Mouse (Mus musculus) layer of hippocampus, adult 2 months (tissue): Measurements from ENCODE around the gene Fam166b. TPM values are rescaled to one million over a fixed set of nuclear protein-coding genes. Genes with fewer than 3 reads are reported as not detected.

Experiments used
- DNase-seq, 2 experiments: peaks; one replicate each; pipeline ENCODE4 v3.0.0; 2022; ENCODE audit warnings: low spot score in 2 of 2
- H3K27ac ChIP-seq: fragments of 200-600 bp; 2 replicates; pipeline ENCODE4 v1.8.1; 2022
- H3K4me3 ChIP-seq: fragments of 200-600 bp; 2 replicates; pipeline ENCODE4 v1.8.1; 2022; ENCODE audit warnings: mild to moderate bottlenecking
- CTCF ChIP-seq: fragments of 200-600 bp; conservative IDR thresholded peaks from 2 replicates; pipeline ENCODE4 v1.8.1; 2022; ENCODE audit warnings: antibody characterized with exemption, mild to moderate bottlenecking, moderate library complexity
- total RNA-seq, 2 experiments: library from RNA; stranded (reverse); gene quantifications; 2 replicates each; pipeline ENCODE4 v1.2.3; 2021

Gene Fam166b
- total RNA-seq, 2 experiments from 2014 or later = 0.98 to 1.9 TPM

GRCm38 (mm10) chr4:43394345-43394891, 34.5 kb downstream of the Fam166b start:
- no peak overlapping the region for H3K4me3 ChIP-seq
- H3K27ac ChIP-seq = peak overlapping the region; percentile 82
- TF ChIP-seq CTCF = no peak
- DNase-seq = no peak

- Histone ChIP-seq H3K27ac (peak overlapping the region; percentile 36; the same call in 1 of the 2 replicates), H3K4me3 (no peak overlapping the region)
- TF ChIP-seq CTCF = no peak
- DNase-seq = no peak
Measured at GRCm38 (mm10) chr4:43391521-43392050, 37.3 kb downstream of the Fam166b start.

GRCm38 (mm10) chr4:43389845-43390440, 39.0 kb downstream of the Fam166b start:
- Histone ChIP-seq H3K4me3 (no peak overlapping the region), H3K27ac (peak overlapping the region; percentile 66)
- no peak for TF ChIP-seq CTCF
- no peak for DNase-seq

- H3K27ac ChIP-seq = peak overlapping the region; percentile 66; the same call in 1 of the 2 replicates
Measured at GRCm38 (mm10) chr4:43389390-43389789, 39.5 kb downstream of the Fam166b start.

GRCm38 (mm10) chr4:43386932-43387331, 42.0 kb downstream of the Fam166b start:
- Histone ChIP-seq H3K4me3 (no peak overlapping the region), H3K27ac (no peak overlapping the region)
- no peak for DNase-seq
- no peak for TF ChIP-seq CTCF

More at GRCm38 (mm10) chr4:43389390-43389789, 39.5 kb downstream of the Fam166b start:
- TF ChIP-seq CTCF = no peak
- no peak for DNase-seq
- no peak overlapping the region for H3K4me3 ChIP-seq

- Histone ChIP-seq H3K27ac (peak overlapping the region; percentile 99; the same call in 1 of the 2 replicates), H3K4me3 (no peak overlapping the region)
- no peak for DNase-seq
- no peak for TF ChIP-seq CTCF
Measured at GRCm38 (mm10) chr4:43384541-43384940, 44.4 kb downstream of the Fam166b start.

GRCm38 (mm10) chr4:43384083-43384460, 44.9 kb downstream of the Fam166b start:
- no peak for DNase-seq
- TF ChIP-seq CTCF = no peak
- no peak overlapping the region; the same call in 1 of the 2 replicates for H3K4me3 ChIP-seq
- peak overlapping the region; percentile 99 for H3K27ac ChIP-seq

- DNase-seq = no peak
- Histone ChIP-seq H3K27ac (peak overlapping the region; percentile 99), H3K4me3 (peak overlapping the region; percentile 97)
- no peak for TF ChIP-seq CTCF
Measured at GRCm38 (mm10) chr4:43383246-43384082, 45.5 kb downstream of the Fam166b start.

GRCm38 (mm10) chr4:43382155-43383020, 46.5 kb downstream of the Fam166b start:
- Histone ChIP-seq H3K27ac (peak overlapping the region; percentile 99), H3K4me3 (peak overlapping the region; percentile 97)
- TF ChIP-seq CTCF = no peak
- no peak for DNase-seq

GRCm38 (mm10) chr4:43381408-43382154, 47.4 kb downstream of the Fam166b start, which contains the start of gene Rusc2:
Rusc2 (plus strand) TSS chr4:43381979.
- DNase-seq = peak; percentile 93 to 94
- TF ChIP-seq CTCF = peak; percentile 84
- Histone ChIP-seq H3K4me3 (peak within 1 kb of the TSS; percentile 97), H3K27ac (peak within 1 kb of the TSS; percentile 99)

- TF ChIP-seq CTCF = no peak
- DNase-seq = no peak
- peak overlapping the region; percentile 99 for H3K27ac ChIP-seq
- H3K4me3 ChIP-seq = peak overlapping the region; percentile 97
Measured at GRCm38 (mm10) chr4:43380951-43381350, 48.0 kb downstream of the Fam166b start.
